ENCODE assay signal across 16 mouse cellular contexts in genomic region chr7:80123115-80123514, GRCm38 (mm10). TPM values are rescaled to one million over a fixed set of nuclear protein-coding genes. Genes with fewer than 3 reads are reported as not detected.
DNase-seq lines count a peak whose midpoint lies in the region; ATAC-seq lines count a peak whose summit lies in the region.
"Had no signal": no experiment of that assay in that cellular context is flagged by ENCODE, and none has a peak within 500 bp of the region (broad histone marks: within the 10 kb centered on the region; RNA-seq: fewer than 3 reads in every experiment).

No protein-coding gene starts in this region.

- H3K27me3 ChIP-seq in intestine, embryonic 16.5 days (replicated peaks; ENCODE audit: control insufficient read depth, insufficient read depth, low read length) = no peaks in the 10 kb centered on the region
- H3K27me3 ChIP-seq: embryonic facial prominence, embryonic 13.5 days; Patski had no signal

- 48% methylated on average over 4 of the region's 4 CpGs for WGBS in intestine, embryonic 16.5 days

- no peak overlapping the region for H3K4me2 ChIP-seq in intestine, embryonic 16.5 days (ENCODE audit: low read depth, low read length)
- H3K4me2 ChIP-seq: embryonic facial prominence, embryonic 13.5 days had no signal

- H3K9ac ChIP-seq in intestine, embryonic 16.5 days (ENCODE audit: low read depth, low read length) = no peak overlapping the region
- H3K9ac ChIP-seq: embryonic facial prominence, embryonic 13.5 days; liver, embryonic 14.5 days had no signal

- H3K9me3 ChIP-seq in intestine, embryonic 16.5 days (ENCODE audit: control insufficient read depth, low read length) = no peaks in the 10 kb centered on the region
- H3K9me3 ChIP-seq: embryonic facial prominence, embryonic 13.5 days had no signal

- H3K4me1 ChIP-seq in intestine, embryonic 16.5 days (ENCODE audit: control insufficient read depth, insufficient read depth, low read length) = no peaks in the 10 kb centered on the region; the same call in 1 of the 2 replicates

- ATAC-seq in common myeloid progenitor, adult 5-6 weeks (replicated peaks; ENCODE audit: low read depth, poor library complexity, severe bottlenecking) = peak; percentile 85
- ATAC-seq in monocyte, adult 5-6 weeks (replicated peaks; ENCODE audit: insufficient number of reproducible peaks, low FRiP score, low TSS enrichment, poor library complexity, severe bottlenecking) = peak; percentile 47; the same call in 1 of the 2 replicates
- no peak for ATAC-seq in frontal cortex, adult (ENCODE audit: low TSS enrichment)
- no peak for ATAC-seq in intestine, embryonic 16.5 days
- ATAC-seq: hindbrain, postnatal 0 days; midbrain, embryonic 16.5 days; Patski had no signal

- no peak overlapping the region for H3K4me3 ChIP-seq in intestine, embryonic 16.5 days (ENCODE audit: low read length)
- H3K4me3 ChIP-seq: embryonic facial prominence, embryonic 13.5 days had no signal

- no peaks in the 10 kb centered on the region for H3K36me3 ChIP-seq in intestine, embryonic 16.5 days (ENCODE audit: control insufficient read depth, insufficient read depth, low read length)
- H3K36me3 ChIP-seq: embryonic facial prominence, embryonic 13.5 days had no signal

- no peak overlapping the region for H3K27ac ChIP-seq in intestine, embryonic 16.5 days (ENCODE audit: low read length)
- H3K27ac ChIP-seq: embryonic facial prominence, embryonic 13.5 days; hindbrain, postnatal 0 days; liver, embryonic 14.5 days had no signal

- DNase-seq in urinary bladder, postnatal 14 days (ENCODE audit: low spot score) = peak; percentile 20
- no peak for DNase-seq in urinary bladder, postnatal 36 days (ENCODE audit: low spot score in 2 of 2)
- DNase-seq in thymus, postnatal 4 days = peak; percentile 80
- DNase-seq in right cerebral cortex, adult 2 months (ENCODE audit: low spot score in 2 of 2) = no peak
- DNase-seq: adrenal gland, postnatal 36 days; cerebellum, adult 9-11 months; kidney, postnatal 36 days had no signal

RNA-seq across cellular contexts. Expression of gene Idh2, which starts 7.9 kb away (rescaled TPM):
- total RNA-seq in common myeloid progenitor, adult 5-6 weeks (2017) = 233 and 240 TPM in 2 replicates
- 23.3 to 27.2 TPM (median 24.2 TPM) in 3 replicates for total RNA-seq in monocyte, adult 5-6 weeks (2017)
- polyA plus RNA-seq in intestine, embryonic 16.5 days (2015; fragmentation: Nextera tagmentation; extraction: Ambion mirVana) = 540 and 585 TPM in 2 replicates

Comparison
In these comparisons a context has a peak if more than half of its experiments do, and no peak if none do; other contexts are left out.
1. DNase-seq: peak in urinary bladder, postnatal 14 days (single experiment) and thymus, postnatal 4 days (single experiment); none in urinary bladder, postnatal 36 days (0 of 2) and right cerebral cortex, adult 2 months (0 of 2).
2. ATAC-seq: peak in common myeloid progenitor, adult 5-6 weeks (single experiment) and monocyte, adult 5-6 weeks (single experiment); none in frontal cortex, adult (single experiment) and intestine, embryonic 16.5 days (single experiment).